Comparison of ENCODE assay signal across 7 mouse cellular contexts in the genomic region with DNA sequence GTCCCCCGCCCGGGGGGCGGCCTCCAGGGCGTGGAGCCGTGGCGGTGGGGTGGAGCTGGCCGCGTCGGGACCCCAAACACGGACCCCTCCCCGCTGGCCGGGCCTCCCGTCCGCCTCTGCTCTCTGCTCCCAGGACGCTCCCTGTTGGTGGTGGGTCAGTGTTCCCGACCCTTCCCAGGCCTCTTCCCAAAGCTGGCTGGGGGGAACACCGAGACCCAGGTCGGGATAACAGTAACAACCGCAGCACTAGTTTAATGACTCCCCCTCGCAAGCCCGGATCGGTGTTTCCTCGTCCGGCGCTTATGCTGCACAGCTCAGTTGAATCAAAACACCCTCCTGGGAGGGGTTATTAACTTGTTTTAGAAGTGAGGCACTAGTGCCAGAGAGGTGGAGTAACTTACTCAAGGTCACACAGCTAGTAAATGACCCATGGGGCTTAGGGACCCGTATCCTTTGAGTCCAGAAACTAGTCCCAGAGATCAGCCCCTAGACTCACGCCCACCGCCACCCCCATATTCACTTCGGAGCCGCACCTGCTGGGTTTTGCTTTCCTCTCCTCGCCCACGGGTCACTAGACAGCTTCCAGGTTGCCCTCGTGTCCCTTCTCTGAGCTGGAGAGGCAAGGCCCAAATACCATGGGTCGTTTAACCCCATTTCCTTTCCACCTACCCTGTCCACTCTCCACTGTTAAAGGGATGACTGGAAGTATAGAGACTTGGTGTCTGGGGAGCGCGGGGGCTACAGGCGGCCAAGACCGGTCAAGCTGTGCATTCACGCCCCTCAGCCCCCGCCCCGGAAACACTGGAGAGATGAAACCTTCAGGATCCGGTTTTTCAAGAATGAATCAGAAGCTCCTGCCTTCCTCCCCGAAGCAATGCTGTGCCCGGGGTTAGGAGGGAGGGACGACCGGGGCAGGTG. TPM values are rescaled to one million over a fixed set of nuclear protein-coding genes. Genes with fewer than 3 reads are reported as not detected.
A peak's percentile ranks its signal among the peaks of the same experiment; 100 is the strongest.
DNase-seq lines count a peak whose midpoint lies in the region; ATAC-seq and TF ChIP-seq lines count a peak whose summit lies in the region.

No protein-coding gene starts in this region.

- peaks cover 14% of the 10 kb centered on the region for H3K4me1 ChIP-seq in thymus, adult 2 months (replicated peaks; ENCODE audit: control insufficient read depth, insufficient read depth, low read length)
- H3K4me1 ChIP-seq in heart, embryonic 15.5 days (replicated peaks): peaks cover 21% of the 10 kb centered on the region
- H3K4me1 ChIP-seq in liver, embryonic 11.5 days (replicated peaks; ENCODE audit: control insufficient read depth, insufficient read depth, low read length): peaks cover 20% of the 10 kb centered on the region
- peaks cover 14% of the 10 kb centered on the region for H3K4me1 ChIP-seq in neural tube, embryonic 12.5 days

- no peak for TF ChIP-seq POLR2A in thymus, adult 2 months (IDR thresholded peaks at IDR 0.05; ENCODE audit: control insufficient read depth, extremely low read depth, insufficient read depth, low read length, poor library complexity)

- no peaks in the 10 kb centered on the region for H3K36me3 ChIP-seq in thymus, adult 2 months (ENCODE audit: control insufficient read depth, insufficient read depth, low read length)
- H3K36me3 ChIP-seq in heart, embryonic 15.5 days: 0 out of 2 replicates have a peak, but pooled peaks cover 5% of the 10 kb centered on the region
- peaks cover 2% of the 10 kb centered on the region for H3K36me3 ChIP-seq in liver, embryonic 11.5 days (ENCODE audit: control insufficient read depth, insufficient read depth, low read length)
- H3K36me3 ChIP-seq in neural tube, embryonic 12.5 days: peaks cover 3% of the 10 kb centered on the region; the same call in 1 of the 2 replicates

- no peaks in the 10 kb centered on the region for H3K27me3 ChIP-seq in thymus, adult 2 months (ENCODE audit: control insufficient read depth, insufficient read depth, low read length)
- no peaks in the 10 kb centered on the region for H3K27me3 ChIP-seq in heart, embryonic 15.5 days
- H3K27me3 ChIP-seq in liver, embryonic 11.5 days (replicated peaks; ENCODE audit: control insufficient read depth, insufficient read depth, low read length): no peaks in the 10 kb centered on the region
- H3K27me3 ChIP-seq in neural tube, embryonic 12.5 days (replicated peaks): no peaks in the 10 kb centered on the region

- under 1% methylated on average over 46 of the region's 46 CpGs for WGBS in thymus, adult 2 months
- 1% methylated on average over 46 of the region's 46 CpGs for WGBS in heart, embryonic 15.5 days
- 1% methylated on average over 45 of the region's 46 CpGs for WGBS in liver, embryonic 11.5 days
- 4% methylated on average over 46 of the region's 46 CpGs for WGBS in neural tube, embryonic 12.5 days

- DNase-seq in thymus, adult 2 months: peak; percentile 34
- no peak for DNase-seq in thymus, postnatal 10 days (ENCODE audit: low spot score in 2 of 2)
- peak; percentile 34 for DNase-seq in c-Kit-positive CD71-positive TER-119-positive erythroid progenitor cells, embryonic 14.5 days (ENCODE audit: low spot score)
- DNase-seq in liver, embryonic 11.5 days (ENCODE audit: low spot score): peak; percentile 43
- DNase-seq in spleen, postnatal 14 days (ENCODE audit: low spot score in 2 of 2): no peak

- H3K4me3 ChIP-seq in thymus, adult 2 months (ENCODE audit: control insufficient read depth, insufficient read depth, low read length): peak overlapping the region; percentile 73
- peak overlapping the region; percentile 74 for H3K4me3 ChIP-seq in heart, embryonic 15.5 days
- H3K4me3 ChIP-seq in liver, embryonic 11.5 days (ENCODE audit: low read depth, low read length): peak overlapping the region; percentile 92
- peak overlapping the region; percentile 87 for H3K4me3 ChIP-seq in neural tube, embryonic 12.5 days

- peak; percentile 32; the same call in 1 of the 2 replicates for ATAC-seq in heart, embryonic 15.5 days (replicated peaks; ENCODE audit: insufficient number of reproducible peaks, insufficient read depth, low FRiP score, low read depth)
- ATAC-seq in liver, embryonic 11.5 days (replicated peaks; ENCODE audit: low FRiP score): peak; percentile 24
- ATAC-seq in neural tube, embryonic 12.5 days (ENCODE audit: low FRiP score, low read depth): peak; percentile 70

- peak overlapping the region; percentile 92 for H3K4me2 ChIP-seq in heart, embryonic 15.5 days
- peak overlapping the region; percentile 99 for H3K4me2 ChIP-seq in liver, embryonic 11.5 days
- peak overlapping the region; percentile 94 for H3K4me2 ChIP-seq in neural tube, embryonic 12.5 days (replicated peaks)

- H3K9me3 ChIP-seq in heart, embryonic 15.5 days (replicated peaks): no peaks in the 10 kb centered on the region
- H3K9me3 ChIP-seq in liver, embryonic 11.5 days (ENCODE audit: control insufficient read depth, low read length): no peaks in the 10 kb centered on the region
- no peaks in the 10 kb centered on the region; the same call in 1 of the 2 replicates for H3K9me3 ChIP-seq in neural tube, embryonic 12.5 days

- H3K9ac ChIP-seq in heart, embryonic 15.5 days: peak overlapping the region; percentile 83
- H3K9ac ChIP-seq in liver, embryonic 11.5 days (ENCODE audit: low read depth, low read length): peak overlapping the region; percentile 91
- peak overlapping the region; percentile 75 for H3K9ac ChIP-seq in neural tube, embryonic 12.5 days

- TF ChIP-seq CTCF in thymus, adult 2 months (IDR thresholded peaks at IDR 0.05; ENCODE audit: borderline replicate concordance, control insufficient read depth, extremely low read depth, insufficient read depth, low read length, poor library complexity): no peak

- no peak overlapping the region for H3K27ac ChIP-seq in thymus, adult 2 months (ENCODE audit: control insufficient read depth, insufficient read depth, low read length)
- H3K27ac ChIP-seq in heart, embryonic 15.5 days: peak overlapping the region; percentile 77
- peak overlapping the region; percentile 78 for H3K27ac ChIP-seq in liver, embryonic 11.5 days (ENCODE audit: low read depth, low read length)
- H3K27ac ChIP-seq in neural tube, embryonic 12.5 days: peak overlapping the region; percentile 50; the same call in 1 of the 2 replicates

RNA-seq across cellular contexts. Expression of a gene that starts 0.5 kb away (rescaled TPM):
- 50.2 and 58.6 TPM in 2 replicates for polyA plus RNA-seq in thymus, adult 2 months (2012; rRNA removed)
- polyA plus RNA-seq in heart, embryonic 15.5 days (2015; fragmentation: Nextera tagmentation; extraction: Ambion mirVana): 127 and 141 TPM in 2 replicates
- 113 and 114 TPM in 2 replicates for polyA plus RNA-seq in liver, embryonic 11.5 days (2014; fragmentation: Nextera tagmentation; extraction: Ambion mirVana)
- polyA plus RNA-seq in neural tube, embryonic 12.5 days (2016; fragmentation: Nextera tagmentation; extraction: Ambion mirVana): 182 and 186 TPM in 2 replicates

RNA-seq across cellular contexts. Expression of a gene that starts 13.5 kb away (rescaled TPM):
- 0.50 and 0.61 TPM in 2 replicates for polyA plus RNA-seq in thymus, adult 2 months (2012; rRNA removed)
- 0.45 and 0.84 TPM in 2 replicates for polyA plus RNA-seq in heart, embryonic 15.5 days (2015; fragmentation: Nextera tagmentation; extraction: Ambion mirVana)
- polyA plus RNA-seq in liver, embryonic 11.5 days (2014; fragmentation: Nextera tagmentation; extraction: Ambion mirVana): 0.49 and 0.53 TPM in 2 replicates
- 0.41 and 0.66 TPM in 2 replicates for polyA plus RNA-seq in neural tube, embryonic 12.5 days (2016; fragmentation: Nextera tagmentation; extraction: Ambion mirVana)

RNA-seq across cellular contexts. Expression of a gene that starts 45.0 kb away (rescaled TPM):
- 87.1 and 91.0 TPM in 2 replicates for polyA plus RNA-seq in thymus, adult 2 months (2012; rRNA removed)
- 36.7 and 47.2 TPM in 2 replicates for polyA plus RNA-seq in heart, embryonic 15.5 days (2015; fragmentation: Nextera tagmentation; extraction: Ambion mirVana)
- polyA plus RNA-seq in liver, embryonic 11.5 days (2014; fragmentation: Nextera tagmentation; extraction: Ambion mirVana): 75.9 and 77.1 TPM in 2 replicates
- polyA plus RNA-seq in neural tube, embryonic 12.5 days (2016; fragmentation: Nextera tagmentation; extraction: Ambion mirVana): 60.2 and 63.0 TPM in 2 replicates

RNA-seq across cellular contexts. Expression of a gene that starts 45.2 kb away (rescaled TPM):
- polyA plus RNA-seq in thymus, adult 2 months (2012; rRNA removed): 577 and 705 TPM in 2 replicates
- 349 and 431 TPM in 2 replicates for polyA plus RNA-seq in heart, embryonic 15.5 days (2015; fragmentation: Nextera tagmentation; extraction: Ambion mirVana)
- 468 and 475 TPM in 2 replicates for polyA plus RNA-seq in liver, embryonic 11.5 days (2014; fragmentation: Nextera tagmentation; extraction: Ambion mirVana)
- 760 and 802 TPM in 2 replicates for polyA plus RNA-seq in neural tube, embryonic 12.5 days (2016; fragmentation: Nextera tagmentation; extraction: Ambion mirVana)

RNA-seq across cellular contexts. Expression of a gene that starts 46.0 kb away (rescaled TPM):
- 321 and 324 TPM in 2 replicates for polyA plus RNA-seq in thymus, adult 2 months (2012; rRNA removed)
- polyA plus RNA-seq in heart, embryonic 15.5 days (2015; fragmentation: Nextera tagmentation; extraction: Ambion mirVana): 15.4 and 22.1 TPM in 2 replicates
- 23.3 and 24.3 TPM in 2 replicates for polyA plus RNA-seq in liver, embryonic 11.5 days (2014; fragmentation: Nextera tagmentation; extraction: Ambion mirVana)
- 30.0 and 32.1 TPM in 2 replicates for polyA plus RNA-seq in neural tube, embryonic 12.5 days (2016; fragmentation: Nextera tagmentation; extraction: Ambion mirVana)

Comparison
In these comparisons a context has a peak if more than half of its experiments do, and no peak if none do; other contexts are left out.
1. DNase-seq: peak in thymus, adult 2 months (single experiment), c-Kit-positive CD71-positive TER-119-positive erythroid progenitor cells, embryonic 14.5 days (single experiment) and liver, embryonic 11.5 days (single experiment); none in thymus, postnatal 10 days (0 of 2) and spleen, postnatal 14 days (0 of 2).
2. Peak in every context shown above with its lines, with median percentiles within 50 percentile points of each other: H3K4me3 ChIP-seq, ATAC-seq, H3K4me2 ChIP-seq and H3K9ac ChIP-seq.